Mouse (Mus musculus) CD8-positive naive resting alpha-beta T cell, adult 2 months (primary cell): Measurements from ENCODE around the gene Pold3.

Experiments used
- DNase-seq, 2 experiments: peaks; one replicate each; pipeline ENCODE4 v3.0.0; 2022; ENCODE audit warnings: low read depth in 2 of 2, low spot score in 2 of 2

Gene Pold3

DNA sequence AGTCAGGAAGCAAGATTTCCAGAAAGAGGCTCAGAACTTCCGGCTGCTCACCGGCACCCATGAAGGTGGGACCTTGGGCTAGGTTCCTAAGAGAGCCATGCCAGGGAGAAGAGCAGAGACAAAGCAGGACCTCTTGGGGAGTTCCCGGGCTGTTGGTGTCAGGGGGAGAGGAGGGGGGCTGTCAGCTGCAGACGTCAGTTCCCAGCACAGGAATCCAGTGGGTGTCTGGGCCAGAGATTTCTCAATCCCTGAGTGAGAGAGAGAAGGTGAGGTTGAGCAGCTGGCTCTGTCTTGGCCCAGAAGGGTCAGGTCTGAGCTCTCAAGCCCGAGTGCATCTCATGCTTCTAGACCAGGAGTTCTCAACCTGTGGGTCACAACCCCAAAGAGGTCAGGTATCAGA lies 87.7 kb downstream of the Pold3 start:
- DNase-seq, result no peak
